In the genomic region with DNA sequence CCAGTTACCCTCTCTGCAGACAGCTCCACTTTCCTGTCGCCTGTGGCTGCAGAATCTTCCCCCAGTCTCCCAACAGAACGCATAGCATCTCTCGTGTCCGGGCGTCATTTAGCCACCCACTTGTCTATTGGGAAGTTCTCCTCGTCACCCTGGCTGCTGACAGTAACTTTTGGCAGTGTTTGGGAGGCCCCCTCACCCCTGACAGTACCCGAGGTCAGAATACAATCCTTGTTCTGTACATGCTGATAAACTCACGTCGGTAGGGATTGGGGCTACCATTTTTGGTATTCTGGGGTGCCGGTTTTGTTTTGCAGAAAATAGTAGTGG, we compare ENCODE assay signal across 8 mouse cellular contexts. TPM values are rescaled to one million over a fixed set of nuclear protein-coding genes. Genes with fewer than 3 reads are reported as not detected.
DNase-seq lines count a peak whose midpoint lies in the region; ATAC-seq and TF ChIP-seq lines count a peak whose summit lies in the region.

No protein-coding gene starts in this region.

- H3K4me1 ChIP-seq in cerebellum, adult 2 months (ENCODE audit: control insufficient read depth, insufficient read depth, low read length), result 0 out of 2 replicates have a peak, but pooled peaks cover 4% of the 10 kb centered on the region
- H3K4me1 ChIP-seq in neural tube, embryonic 11.5 days (ENCODE audit: control insufficient read depth, insufficient read depth, low read length), result peaks cover 8% of the 10 kb centered on the region; the same call in 1 of the 2 replicates
- peaks cover 35% of the 10 kb centered on the region for H3K4me1 ChIP-seq in forebrain, embryonic 13.5 days
- H3K4me1 ChIP-seq in limb, embryonic 14.5 days (ENCODE audit: control insufficient read depth, insufficient read depth, low read length), result peaks cover 15% of the 10 kb centered on the region
- peaks cover 9% of the 10 kb centered on the region for H3K4me1 ChIP-seq in neural tube, embryonic 14.5 days (ENCODE audit: control insufficient read depth, insufficient read depth, low read length)

- no peak for TF ChIP-seq CTCF in cerebellum, adult 2 months (IDR thresholded peaks at IDR 0.05; ENCODE audit: borderline replicate concordance, insufficient read depth, low read depth, low read length)

- under 1% methylated on average over 10 of the region's 10 CpGs for WGBS in cerebellum, adult 2 months
- WGBS in neural tube, embryonic 11.5 days, result 3% methylated on average over 9 of the region's 10 CpGs
- WGBS in forebrain, embryonic 13.5 days, result 2% methylated on average over 10 of the region's 10 CpGs
- under 1% methylated on average over 10 of the region's 10 CpGs for WGBS in limb, embryonic 14.5 days
- 2% methylated on average over 10 of the region's 10 CpGs for WGBS in neural tube, embryonic 14.5 days

- H3K4me3 ChIP-seq in cerebellum, adult 2 months (replicated peaks; ENCODE audit: insufficient read depth, low read depth, low read length), result peak overlapping the region; percentile 99
- peak overlapping the region; percentile 80 for H3K4me3 ChIP-seq in neural tube, embryonic 11.5 days (ENCODE audit: low read depth, low read length)
- H3K4me3 ChIP-seq in forebrain, embryonic 13.5 days, result peak overlapping the region; percentile 79
- peak overlapping the region; percentile 74 for H3K4me3 ChIP-seq in limb, embryonic 14.5 days (replicated peaks; ENCODE audit: low read length)
- H3K4me3 ChIP-seq in neural tube, embryonic 14.5 days (ENCODE audit: low read depth, low read length), result peak overlapping the region; percentile 76

- H3K9ac ChIP-seq in neural tube, embryonic 11.5 days (ENCODE audit: low read length), result peak overlapping the region; percentile 97
- peak overlapping the region; percentile 93 for H3K9ac ChIP-seq in forebrain, embryonic 13.5 days
- H3K9ac ChIP-seq in limb, embryonic 14.5 days (ENCODE audit: low read depth, low read length, severe bottlenecking), result peak overlapping the region; percentile 92
- H3K9ac ChIP-seq in neural tube, embryonic 14.5 days (replicated peaks; ENCODE audit: low read depth, low read length), result peak overlapping the region; percentile 89

- TF ChIP-seq POLR2A in cerebellum, adult 2 months (IDR thresholded peaks at IDR 0.05; ENCODE audit: borderline replicate concordance, insufficient read depth, low read length), result no peak
- TF ChIP-seq POLR2A in limb, embryonic 14.5 days (IDR thresholded peaks at IDR 0.05; ENCODE audit: borderline replicate concordance, extremely low read depth, insufficient read depth, insufficient read length), result no peak

- ATAC-seq in neural tube, embryonic 11.5 days (ENCODE audit: insufficient read depth, low FRiP score, low TSS enrichment), result peak; percentile 5; the same call in 1 of the 2 replicates
- no peak for ATAC-seq in forebrain, embryonic 13.5 days
- ATAC-seq in limb, embryonic 14.5 days (ENCODE audit: low FRiP score, low read depth), result no peak
- no peak for ATAC-seq in neural tube, embryonic 14.5 days (ENCODE audit: low read depth)

- no peaks in the 10 kb centered on the region for H3K27me3 ChIP-seq in cerebellum, adult 2 months (ENCODE audit: control insufficient read depth, insufficient read depth, low read length)
- H3K27me3 ChIP-seq in neural tube, embryonic 11.5 days (ENCODE audit: control insufficient read depth, insufficient read depth, low read length), result no peaks in the 10 kb centered on the region
- H3K27me3 ChIP-seq in forebrain, embryonic 13.5 days, result no peaks in the 10 kb centered on the region
- H3K27me3 ChIP-seq in limb, embryonic 14.5 days (ENCODE audit: control insufficient read depth, insufficient read depth, low read length), result no peaks in the 10 kb centered on the region
- no peaks in the 10 kb centered on the region for H3K27me3 ChIP-seq in neural tube, embryonic 14.5 days (ENCODE audit: control insufficient read depth, insufficient read depth, low read length)

- H3K4me2 ChIP-seq in neural tube, embryonic 11.5 days (ENCODE audit: low read depth), result peak overlapping the region; percentile 74
- peak overlapping the region; percentile 80 for H3K4me2 ChIP-seq in forebrain, embryonic 13.5 days
- peak overlapping the region; percentile 76 for H3K4me2 ChIP-seq in limb, embryonic 14.5 days (replicated peaks; ENCODE audit: low read depth, low read length, severe bottlenecking)
- H3K4me2 ChIP-seq in neural tube, embryonic 14.5 days (ENCODE audit: low read depth, low read length), result peak overlapping the region; percentile 83

- no peaks in the 10 kb centered on the region for H3K36me3 ChIP-seq in neural tube, embryonic 11.5 days (ENCODE audit: control insufficient read depth, insufficient read depth, low read length)
- H3K36me3 ChIP-seq in forebrain, embryonic 13.5 days (ENCODE audit: poor library complexity, severe bottlenecking), result peaks cover 16% of the 10 kb centered on the region
- H3K36me3 ChIP-seq in limb, embryonic 14.5 days (ENCODE audit: control insufficient read depth, insufficient read depth, low read length), result peaks cover 19% of the 10 kb centered on the region
- H3K36me3 ChIP-seq in neural tube, embryonic 14.5 days (ENCODE audit: control insufficient read depth, insufficient read depth, low read length), result no peaks in the 10 kb centered on the region

- DNase-seq in cerebellum, adult 2 months, result no peak
- DNase-seq in cerebellum, postnatal 10 days, result no peak
- no peak for DNase-seq in neural tube, embryonic 11.5 days (ENCODE audit: low spot score)
- no peak for DNase-seq in neural tube, embryonic 10.5 days (ENCODE audit: extremely low spot score, low spot score)
- DNase-seq in limb, embryonic 14.5 days (ENCODE audit: low spot score), result no peak
- no peak for DNase-seq in right cerebral cortex, adult 18-20 months

- peak overlapping the region; percentile 87 for H3K27ac ChIP-seq in cerebellum, adult 2 months (ENCODE audit: insufficient read depth, low read length)
- peak overlapping the region; percentile 99 for H3K27ac ChIP-seq in neural tube, embryonic 11.5 days (ENCODE audit: low read depth, low read length)
- H3K27ac ChIP-seq in forebrain, embryonic 13.5 days, result peak overlapping the region; percentile 98
- H3K27ac ChIP-seq in limb, embryonic 14.5 days (replicated peaks; ENCODE audit: low read depth, low read length), result peak overlapping the region; percentile 99
- peak overlapping the region; percentile 98 for H3K27ac ChIP-seq in neural tube, embryonic 14.5 days (ENCODE audit: low read depth, low read length)

- no peaks in the 10 kb centered on the region for H3K9me3 ChIP-seq in neural tube, embryonic 11.5 days (ENCODE audit: control insufficient read depth, low read length)
- no peaks in the 10 kb centered on the region for H3K9me3 ChIP-seq in forebrain, embryonic 13.5 days (replicated peaks)
- no peaks in the 10 kb centered on the region for H3K9me3 ChIP-seq in limb, embryonic 14.5 days (ENCODE audit: control insufficient read depth, low read length)
- H3K9me3 ChIP-seq in neural tube, embryonic 14.5 days (ENCODE audit: control insufficient read depth, low read length), result no peaks in the 10 kb centered on the region

RNA-seq across cellular contexts. Expression of a gene that starts 1.7 kb away (rescaled TPM):
- 24.4 and 25.2 TPM in 2 replicates for polyA plus RNA-seq in cerebellum, adult 2 months (2012; rRNA removed)
- polyA plus RNA-seq in neural tube, embryonic 11.5 days (2014; fragmentation: Nextera tagmentation; extraction: Ambion mirVana), result 59.4 and 64.6 TPM in 2 replicates
- polyA plus RNA-seq in forebrain, embryonic 13.5 days (2015; fragmentation: Nextera tagmentation; extraction: Ambion mirVana), result 39.4 and 46.6 TPM in 2 replicates
- polyA plus RNA-seq in limb, embryonic 14.5 days (2012; rRNA removed), result 36.8 and 40.5 TPM in 2 replicates
- 52.2 and 53.6 TPM in 2 replicates for polyA plus RNA-seq in limb, embryonic 14.5 days (2014; fragmentation: Nextera tagmentation; extraction: Ambion mirVana)
- polyA plus RNA-seq in neural tube, embryonic 14.5 days (2014; fragmentation: Nextera tagmentation; extraction: Ambion mirVana), result 36.3 and 40.6 TPM in 2 replicates

RNA-seq across cellular contexts. Expression of a gene that starts 50.7 kb away (rescaled TPM):
- polyA plus RNA-seq in cerebellum, adult 2 months (2012; rRNA removed), result 101 and 111 TPM in 2 replicates
- polyA plus RNA-seq in neural tube, embryonic 11.5 days (2014; fragmentation: Nextera tagmentation; extraction: Ambion mirVana), result 81.3 and 81.9 TPM in 2 replicates
- polyA plus RNA-seq in forebrain, embryonic 13.5 days (2015; fragmentation: Nextera tagmentation; extraction: Ambion mirVana), result 64.7 and 69.5 TPM in 2 replicates
- polyA plus RNA-seq in limb, embryonic 14.5 days (2012; rRNA removed), result 44.0 and 54.9 TPM in 2 replicates
- 44.9 and 50.9 TPM in 2 replicates for polyA plus RNA-seq in limb, embryonic 14.5 days (2014; fragmentation: Nextera tagmentation; extraction: Ambion mirVana)
- polyA plus RNA-seq in neural tube, embryonic 14.5 days (2014; fragmentation: Nextera tagmentation; extraction: Ambion mirVana), result 126 and 128 TPM in 2 replicates

RNA-seq across cellular contexts. Expression of a gene that starts 56.7 kb away (rescaled TPM):
- 52.1 and 56.3 TPM in 2 replicates for polyA plus RNA-seq in cerebellum, adult 2 months (2012; rRNA removed)
- 19.4 and 20.6 TPM in 2 replicates for polyA plus RNA-seq in neural tube, embryonic 11.5 days (2014; fragmentation: Nextera tagmentation; extraction: Ambion mirVana)
- polyA plus RNA-seq in forebrain, embryonic 13.5 days (2015; fragmentation: Nextera tagmentation; extraction: Ambion mirVana), result 22.1 and 24.0 TPM in 2 replicates
- 19.8 and 23.4 TPM in 2 replicates for polyA plus RNA-seq in limb, embryonic 14.5 days (2012; rRNA removed)
- polyA plus RNA-seq in limb, embryonic 14.5 days (2014; fragmentation: Nextera tagmentation; extraction: Ambion mirVana), result 18.0 and 19.1 TPM in 2 replicates
- 22.5 and 24.1 TPM in 2 replicates for polyA plus RNA-seq in neural tube, embryonic 14.5 days (2014; fragmentation: Nextera tagmentation; extraction: Ambion mirVana)
